Mouse (Mus musculus) cortical plate, adult 2 months (tissue): ENCODE data around the gene Cdca7l.
"Not testable (repeated sequence)": the region's sequence is repeated elsewhere in the genome, so short reads cannot be mapped to it uniquely, and the experiment has no call there.

ENCODE experiments used
- CTCF ChIP-seq: fragments of 200-500 bp; IDR thresholded peaks from 2 replicates; pipeline ENCODE4 v1.5.1; 2011; ENCODE audit warnings: mild to moderate bottlenecking, control low read depth, low read length; ENCODE audit not compliant: insufficient read depth; ENCODE audit errors: extremely low read depth
- POLR2A ChIP-seq: fragments of 200-500 bp; IDR thresholded peaks from 2 replicates; pipeline ENCODE4 v1.6.1; 2011; ENCODE audit warnings: mild to moderate bottlenecking, low read length, control low read depth; ENCODE audit not compliant: insufficient read depth; ENCODE audit errors: extremely low read depth

GRCm38 (mm10) chr12:117803989-117804388 lies at the start of gene Cdca7l:
- not testable (repeated sequence) for TF ChIP-seq CTCF, POLR2A
